Mouse (Mus musculus): ENCODE measurements at regions not wholly inside any gene's neighbourhood (a gene's known extent, or its start where the extent isn't known, plus 50 kb on each side); places are given as distances from the start of the nearest gene placed in this dataset.
A peak's percentile ranks its signal among the peaks of the same experiment; 100 is the strongest.
"Not testable (repeated sequence)": the region's sequence is repeated elsewhere in the genome, so short reads cannot be mapped to it uniquely, and the experiment has no call there.

- not testable (repeated sequence) for H3K36me3 ChIP-seq (ENCODE audit: insufficient read depth); ATAC-seq (ENCODE audit: insufficient read depth); H3K4me3 ChIP-seq (ENCODE audit: low read depth, low read length); H3K27ac ChIP-seq (ENCODE audit: low read depth); H3K4me2 ChIP-seq; H3K27me3 ChIP-seq (ENCODE audit: insufficient read depth, low read length); H3K9me3 ChIP-seq (ENCODE audit: low read depth, low read length); DNase-seq; H3K9ac ChIP-seq; H3K4me1 ChIP-seq (ENCODE audit: insufficient read depth)
- 59% methylated on average over 21 of the region's 21 CpGs for WGBS
Observed at GRCm38 (mm10) chrX:103129347-103129746, 57.1 kb downstream of the Nap1l2 start.

GRCm38 (mm10) chrX:103109181-103109580, 77.3 kb downstream of the Nap1l2 start:
- H3K36me3 ChIP-seq (ENCODE audit: insufficient read depth): no peaks in the 10 kb centered on the region
- no peak overlapping the region for H3K9ac ChIP-seq
- H3K4me2 ChIP-seq: no peak overlapping the region
- H3K4me1 ChIP-seq (ENCODE audit: insufficient read depth): no peaks in the 10 kb centered on the region
- no peak for ATAC-seq (ENCODE audit: insufficient read depth)
- H3K27me3 ChIP-seq (ENCODE audit: insufficient read depth, low read length): no peaks in the 10 kb centered on the region
- peak; percentile 52 for TF ChIP-seq CTCF (IDR thresholded peaks at IDR 0.05; ENCODE audit: low read depth)
- H3K27ac ChIP-seq (ENCODE audit: low read depth): no peak overlapping the region
- H3K4me3 ChIP-seq (ENCODE audit: low read depth, low read length): no peak overlapping the region
- 18% methylated on average over 1 of the region's 1 CpGs for WGBS
- DNase-seq: peak; percentile 65
- no peaks in the 10 kb centered on the region for H3K9me3 ChIP-seq (ENCODE audit: low read depth, low read length)

- not testable (repeated sequence) for H3K9me3 ChIP-seq (ENCODE audit: low read depth, low read length); H3K4me1 ChIP-seq (ENCODE audit: insufficient read depth); H3K4me2 ChIP-seq; DNase-seq; H3K27ac ChIP-seq (ENCODE audit: low read depth); H3K4me3 ChIP-seq (ENCODE audit: low read depth, low read length); H3K27me3 ChIP-seq (ENCODE audit: insufficient read depth, low read length); H3K9ac ChIP-seq; H3K36me3 ChIP-seq (ENCODE audit: insufficient read depth)
- peak; percentile 77 for ATAC-seq (ENCODE audit: insufficient read depth)
- no CpG with 5 or more reads among the region's 50 CpGs for WGBS
Observed at GRCm38 (mm10) chrX:103067730-103068621, 118.5 kb downstream of the Nap1l2 start.

- H3K27me3 ChIP-seq (ENCODE audit: insufficient read depth, low read length); H3K36me3 ChIP-seq (ENCODE audit: insufficient read depth); H3K4me3 ChIP-seq (ENCODE audit: low read depth, low read length); H3K9ac ChIP-seq; H3K9me3 ChIP-seq (ENCODE audit: low read depth, low read length); H3K4me1 ChIP-seq (ENCODE audit: insufficient read depth); H3K4me2 ChIP-seq; DNase-seq; H3K27ac ChIP-seq (ENCODE audit: low read depth): not testable (repeated sequence)
- peak; percentile 25; the same call in 1 of the 2 replicates for ATAC-seq (ENCODE audit: insufficient read depth)
- no CpG with 5 or more reads among the region's 45 CpGs for WGBS
Observed at GRCm38 (mm10) chrX:103067107-103067506, 119.3 kb downstream of the Nap1l2 start.

- Histone ChIP-seq H3K4me1 (ENCODE audit: insufficient read depth) (no peaks in the 10 kb centered on the region), H3K27me3 (ENCODE audit: insufficient read depth, low read length) (no peaks in the 10 kb centered on the region), H3K36me3 (ENCODE audit: insufficient read depth) (no peaks in the 10 kb centered on the region), H3K4me2 (peak overlapping the region; percentile 50), H3K9ac (peak overlapping the region; percentile 37), H3K27ac (ENCODE audit: low read depth) (peak overlapping the region; percentile 78), H3K4me3 (ENCODE audit: low read depth, low read length) (peak overlapping the region; percentile 40), H3K9me3 (ENCODE audit: low read depth, low read length) (no peaks in the 10 kb centered on the region)
- peak; percentile 91 for ATAC-seq (ENCODE audit: insufficient read depth)
- no peak for TF ChIP-seq CTCF (IDR thresholded peaks at IDR 0.05; ENCODE audit: low read depth)
- 9% methylated on average over 21 of the region's 22 CpGs for WGBS
- DNase-seq: peak; percentile 88
Observed at GRCm38 (mm10) chrX:103026256-103027028, 98.3 kb downstream of the 1700018G05Rik start.

GRCm38 (mm10) chrX:103025495-103025894, 97.3 kb downstream of the 1700018G05Rik start:
- TF ChIP-seq CTCF (IDR thresholded peaks at IDR 0.05; ENCODE audit: low read depth): peak; percentile 28; the same call in 1 of the 2 replicates
- peak overlapping the region; percentile 50; the same call in 1 of the 2 replicates for H3K4me2 ChIP-seq
- H3K9ac ChIP-seq; H3K27ac ChIP-seq (ENCODE audit: low read depth); H3K27me3 ChIP-seq (ENCODE audit: insufficient read depth, low read length); H3K9me3 ChIP-seq (ENCODE audit: low read depth, low read length); H3K4me1 ChIP-seq (ENCODE audit: insufficient read depth); H3K36me3 ChIP-seq (ENCODE audit: insufficient read depth); ATAC-seq (ENCODE audit: insufficient read depth): not testable (repeated sequence)
- DNase-seq: peak; percentile 2
- 0 out of 2 replicates have a peak overlapping the region, but pooled peaks have one; percentile 40 for H3K4me3 ChIP-seq (ENCODE audit: low read depth, low read length)
- 20% methylated on average over 3 of the region's 3 CpGs for WGBS

GRCm38 (mm10) chrX:103013425-103014057, 85.4 kb downstream of the 1700018G05Rik start:
- H3K36me3 ChIP-seq (ENCODE audit: insufficient read depth); H3K9ac ChIP-seq; H3K27ac ChIP-seq (ENCODE audit: low read depth); H3K4me2 ChIP-seq; H3K9me3 ChIP-seq (ENCODE audit: low read depth, low read length); H3K4me3 ChIP-seq (ENCODE audit: low read depth, low read length); H3K4me1 ChIP-seq (ENCODE audit: insufficient read depth); DNase-seq; H3K27me3 ChIP-seq (ENCODE audit: insufficient read depth, low read length): not testable (repeated sequence)
- WGBS: no CpG with 5 or more reads among the region's 61 CpGs
- ATAC-seq (ENCODE audit: insufficient read depth): peak; percentile 47; the same call in 1 of the 2 replicates

GRCm38 (mm10) chrX:103012298-103013243, 84.4 kb downstream of the 1700018G05Rik start:
- H3K27me3 ChIP-seq (ENCODE audit: insufficient read depth, low read length); H3K4me2 ChIP-seq; H3K27ac ChIP-seq (ENCODE audit: low read depth); DNase-seq; H3K9ac ChIP-seq; H3K4me1 ChIP-seq (ENCODE audit: insufficient read depth); H3K4me3 ChIP-seq (ENCODE audit: low read depth, low read length); H3K9me3 ChIP-seq (ENCODE audit: low read depth, low read length); H3K36me3 ChIP-seq (ENCODE audit: insufficient read depth): not testable (repeated sequence)
- no CpG with 5 or more reads among the region's 56 CpGs for WGBS
- ATAC-seq (ENCODE audit: insufficient read depth): peak; percentile 78

GRCm38 (mm10) chrX:102993956-102994355, 65.8 kb downstream of the 1700018G05Rik start:
- H3K4me1 ChIP-seq (ENCODE audit: insufficient read depth); H3K27me3 ChIP-seq (ENCODE audit: insufficient read depth, low read length); H3K4me3 ChIP-seq (ENCODE audit: low read depth, low read length); ATAC-seq (ENCODE audit: insufficient read depth); H3K36me3 ChIP-seq (ENCODE audit: insufficient read depth); H3K9me3 ChIP-seq (ENCODE audit: low read depth, low read length); DNase-seq; H3K4me2 ChIP-seq; H3K9ac ChIP-seq; H3K27ac ChIP-seq (ENCODE audit: low read depth): not testable (repeated sequence)
- WGBS: 89% methylated on average over 1 of the region's 3 CpGs
